Mouse (Mus musculus): ENCODE measurements around the gene Nemp2.
"Not testable (repeated sequence)": the region's sequence is repeated elsewhere in the genome, so short reads cannot be mapped to it uniquely, and the experiment has no call there.

Nemp2 gene

GRCm38 (mm10) chr1:52653366-52653765 lies 22.9 kb downstream of the Nemp2 start:
- no peak for DNase-seq (ENCODE audit: low spot score)

- DNase-seq (ENCODE audit: low spot score), result no peak
Observed at GRCm38 (mm10) chr1:52655153-52655552, 24.6 kb downstream of the Nemp2 start.

DNA sequence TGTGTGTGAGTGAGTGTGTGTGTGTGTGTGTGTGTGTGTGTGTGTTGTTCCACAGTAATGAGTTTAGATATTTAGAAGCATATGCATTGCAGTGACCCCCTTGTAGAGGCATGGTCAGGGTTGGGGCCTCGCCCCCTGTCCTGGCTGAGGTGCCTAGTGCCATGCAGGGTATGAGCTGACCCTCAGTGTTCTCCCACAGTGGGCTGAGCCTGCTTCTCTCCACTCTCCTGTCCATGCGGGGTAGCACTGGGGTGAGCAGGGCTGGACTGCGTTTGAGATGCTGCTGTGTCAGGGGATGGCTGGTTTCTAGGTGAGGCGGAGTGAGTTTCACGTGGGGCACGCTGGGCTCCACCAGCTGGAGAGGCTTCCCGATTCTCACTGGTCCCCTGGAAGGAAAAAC lies 27.7 kb downstream of the Nemp2 start:
- DNase-seq (ENCODE audit: low spot score), result no peak

- DNase-seq (ENCODE audit: low spot score), result no peak
Observed at GRCm38 (mm10) chr1:52660278-52660677, 29.8 kb downstream of the Nemp2 start.

DNA sequence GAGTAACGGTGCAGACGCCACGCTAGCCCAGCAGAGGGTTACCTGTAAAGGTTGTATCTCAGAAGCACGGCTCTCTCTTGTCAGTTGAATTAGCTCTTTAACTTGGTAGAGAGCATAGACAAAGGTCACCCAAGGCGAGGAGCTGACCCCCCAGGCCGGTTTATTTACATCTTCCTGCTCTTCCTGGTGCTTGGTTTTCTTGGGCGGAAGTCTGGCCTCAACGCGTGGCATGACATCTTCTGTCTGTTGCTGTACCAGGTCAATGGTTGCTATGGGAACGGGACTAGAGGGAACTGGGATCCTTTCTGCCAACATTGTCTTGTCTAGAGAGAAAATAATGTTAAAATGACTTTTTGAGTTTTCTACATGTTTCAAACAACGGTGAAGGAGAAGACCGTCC lies 30.3 kb downstream of the Nemp2 start:
- no peak for DNase-seq (ENCODE audit: low spot score)

DNA sequence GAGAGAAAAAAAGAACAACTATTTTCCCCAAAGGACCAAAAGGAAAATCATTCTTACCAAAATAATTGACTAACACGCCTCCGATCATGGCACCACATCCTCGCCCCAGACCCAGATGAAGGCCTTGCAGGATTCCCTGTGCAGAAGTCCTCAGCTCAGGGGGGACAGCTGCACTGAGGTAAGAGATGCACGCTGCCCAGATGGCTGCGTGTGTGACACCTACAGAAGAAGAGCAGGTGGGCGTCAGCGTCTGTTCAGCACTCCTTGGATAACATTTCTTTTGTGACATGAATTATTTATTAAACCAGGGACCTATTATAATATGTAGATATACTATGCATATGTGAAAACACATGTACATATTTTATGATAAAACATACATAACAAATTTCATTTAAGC lies 32.7 kb downstream of the Nemp2 start:
- DNase-seq (ENCODE audit: low spot score), result no peak

DNA sequence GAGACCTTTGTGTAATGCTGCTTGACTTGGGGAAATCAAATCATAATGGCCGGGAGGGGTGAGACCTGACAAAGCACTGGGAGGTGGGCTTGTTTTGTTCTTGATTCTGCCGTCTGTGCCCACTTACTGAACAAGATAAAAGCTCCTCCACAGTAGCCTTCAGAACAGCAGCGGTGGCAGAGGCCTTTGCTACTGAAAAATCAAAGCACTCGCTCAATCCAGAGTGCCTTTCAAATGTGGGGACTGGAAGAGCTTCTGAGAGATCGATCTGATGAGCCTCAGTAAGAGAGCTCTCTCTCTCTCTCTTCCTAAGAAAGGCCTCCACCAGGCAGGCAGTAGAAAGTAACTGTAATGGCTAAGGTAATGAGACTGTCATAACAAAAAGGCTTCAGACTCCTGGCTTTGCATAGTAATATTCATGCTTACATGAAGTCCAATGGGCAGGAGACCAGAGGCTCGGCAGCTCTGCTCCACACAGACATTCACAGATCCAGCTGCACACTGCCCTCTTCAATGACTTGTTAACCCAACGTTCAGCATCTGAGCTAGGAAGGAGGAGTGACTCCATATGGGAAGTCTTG lies 38.3 kb downstream of the Nemp2 start:
- no peak for DNase-seq (ENCODE audit: low spot score)

DNA sequence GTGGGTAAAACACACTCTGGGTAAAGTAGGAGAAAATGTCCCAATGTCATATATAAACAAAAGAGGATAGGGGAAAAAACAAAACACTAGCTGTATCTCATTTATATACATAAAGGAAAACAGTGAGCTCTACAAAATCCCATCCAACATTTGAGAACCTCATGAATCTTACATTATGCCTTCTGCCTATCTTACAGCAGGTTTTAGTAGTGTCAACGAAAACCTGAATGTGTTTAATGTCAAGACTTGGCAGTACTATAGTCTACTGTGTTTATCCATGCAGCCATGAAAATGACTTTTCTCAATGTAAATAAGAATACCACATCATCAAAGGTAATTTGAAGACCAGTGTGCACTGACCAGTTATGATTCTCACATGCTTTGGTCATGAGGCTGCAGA lies 39.4 kb downstream of the Nemp2 start:
- no peak for DNase-seq (ENCODE audit: low spot score)

DNA sequence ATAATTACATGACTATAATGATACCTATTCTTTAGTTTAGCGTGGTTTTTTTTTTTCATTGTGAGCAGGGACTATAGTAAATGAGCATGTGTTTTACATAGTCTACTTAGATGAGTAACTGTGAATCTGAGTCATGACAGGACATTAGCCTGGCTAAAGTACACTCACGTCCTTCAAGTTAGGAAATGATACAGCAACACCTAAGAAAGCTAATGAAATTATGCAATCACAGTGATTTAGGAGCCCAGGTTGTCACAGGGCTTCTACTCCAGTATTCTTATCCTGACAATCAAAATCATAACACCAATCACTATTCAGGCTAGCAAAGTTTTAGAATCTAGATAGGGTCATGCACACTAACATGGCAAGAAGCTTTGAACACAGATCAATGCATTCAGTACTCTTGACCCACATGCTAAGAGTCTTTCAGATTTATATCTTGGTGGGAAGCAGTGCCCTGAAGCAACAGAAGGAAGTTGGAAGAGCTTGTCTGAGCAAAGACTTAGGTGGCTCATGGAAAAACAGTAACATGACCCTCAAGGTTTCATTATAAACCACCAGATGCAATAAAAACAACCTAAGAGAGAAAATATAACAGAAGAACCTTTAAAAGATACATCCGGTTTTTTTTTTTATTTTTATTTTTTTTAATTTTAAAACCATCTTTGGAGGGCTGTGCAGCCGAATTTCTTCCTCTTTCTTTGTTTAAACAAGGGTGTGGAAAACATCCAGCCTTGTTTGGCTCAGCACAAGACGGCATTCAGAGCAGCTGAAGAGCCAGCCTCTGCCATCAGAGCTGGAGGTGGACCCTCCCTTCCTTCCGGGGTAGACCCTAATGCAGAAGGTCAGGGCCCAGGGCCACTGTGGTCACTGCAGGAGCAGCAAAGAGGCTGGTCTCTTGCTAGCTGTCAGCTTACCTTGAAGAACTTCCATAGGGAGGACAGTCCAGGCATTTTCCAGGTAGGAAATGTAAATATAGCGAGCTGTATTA lies 45.4 kb downstream of the Nemp2 start:
- no peak for DNase-seq (ENCODE audit: low spot score)

GRCm38 (mm10) chr1:52676621-52677020 lies 46.1 kb downstream of the Nemp2 start:
- no peak for DNase-seq (ENCODE audit: low spot score)

GRCm38 (mm10) chr1:52683550-52683949 lies 53.0 kb downstream of the Nemp2 start:
- no peak for DNase-seq (ENCODE audit: low spot score)

- no peak for DNase-seq (ENCODE audit: low spot score)
Observed at GRCm38 (mm10) chr1:52687636-52688035, 57.1 kb downstream of the Nemp2 start.

- DNase-seq (ENCODE audit: low spot score), result not testable (repeated sequence)
Observed at GRCm38 (mm10) chr1:52694456-52694855, 64.0 kb downstream of the Nemp2 start.

Measured in layer of hippocampus, adult 9-10 months (tissue).